Mouse (Mus musculus): ENCODE data around the gene Babam2.

The Babam2 gene

DNA sequence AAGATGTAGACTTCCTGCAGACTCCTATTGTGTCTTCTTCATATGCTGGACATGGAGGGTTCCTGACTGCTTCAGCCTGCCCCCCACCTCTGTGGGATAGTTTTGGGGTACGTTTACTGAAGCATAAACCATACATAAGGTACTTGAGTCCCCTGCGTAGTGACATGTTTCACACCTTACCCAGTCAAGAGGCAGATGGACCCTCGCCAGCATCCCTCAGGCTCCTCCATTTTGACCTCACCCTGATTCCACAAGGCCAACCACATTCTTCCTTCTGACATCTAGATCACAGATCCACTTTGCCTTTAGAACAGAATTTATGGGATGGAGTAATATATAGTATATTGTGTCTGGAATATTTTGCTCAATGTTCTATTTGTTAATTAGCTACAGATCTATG is 429.7 kb downstream of the Babam2 start:
- DNase-seq (ENCODE audit: low spot score in 2 of 2), result no peak

DNA sequence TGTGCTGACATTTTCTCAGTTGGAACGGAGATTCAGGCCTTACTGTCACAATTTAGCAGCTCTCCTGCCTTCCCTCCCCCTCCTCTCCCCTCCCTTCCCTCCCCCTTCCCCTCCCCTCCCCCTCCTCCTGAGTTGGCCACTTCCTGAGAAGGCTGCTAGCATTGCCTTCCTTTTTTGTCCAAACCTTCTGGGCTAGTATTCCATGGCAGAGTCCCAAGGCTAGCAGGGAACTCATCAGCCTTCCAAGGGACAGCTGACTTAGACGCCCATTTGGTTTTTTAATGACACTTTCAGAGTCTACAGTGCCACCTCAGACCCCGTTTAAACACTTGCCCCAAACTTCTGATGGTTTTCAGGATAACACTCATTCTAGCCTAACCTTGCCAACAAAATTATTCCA is 430.4 kb downstream of the Babam2 start:
- DNase-seq (ENCODE audit: low spot score in 2 of 2), result no peak

DNA sequence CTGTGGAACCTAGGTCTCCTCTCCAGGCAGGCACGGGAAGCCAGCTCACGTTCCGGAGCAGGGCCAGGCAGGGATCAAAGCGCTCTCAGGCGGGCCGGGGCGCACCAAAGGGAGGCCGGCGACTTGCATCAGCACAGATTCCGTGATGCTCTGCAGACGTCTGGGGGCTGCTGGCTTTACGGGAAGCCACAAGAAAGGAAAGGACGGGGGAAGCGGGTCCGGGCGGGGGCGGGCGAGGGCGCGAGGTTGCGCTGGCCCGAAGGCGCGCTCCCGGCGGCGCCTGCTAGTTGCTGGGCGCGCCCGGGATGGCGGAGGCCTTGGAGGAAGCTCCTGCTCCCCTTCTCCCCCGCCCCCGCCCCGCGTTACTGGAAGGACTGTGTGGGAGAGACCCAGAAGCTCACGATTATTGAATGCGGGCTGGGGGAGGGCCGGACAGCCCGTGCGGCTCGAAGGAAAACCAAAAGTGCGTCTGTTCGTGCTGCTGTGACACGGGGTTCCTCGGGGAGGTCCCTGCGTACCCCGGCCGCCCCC is 435.6 kb downstream of the Babam2 start:
- DNase-seq (ENCODE audit: low spot score in 2 of 2), result peak; percentile 54 to 57

DNA sequence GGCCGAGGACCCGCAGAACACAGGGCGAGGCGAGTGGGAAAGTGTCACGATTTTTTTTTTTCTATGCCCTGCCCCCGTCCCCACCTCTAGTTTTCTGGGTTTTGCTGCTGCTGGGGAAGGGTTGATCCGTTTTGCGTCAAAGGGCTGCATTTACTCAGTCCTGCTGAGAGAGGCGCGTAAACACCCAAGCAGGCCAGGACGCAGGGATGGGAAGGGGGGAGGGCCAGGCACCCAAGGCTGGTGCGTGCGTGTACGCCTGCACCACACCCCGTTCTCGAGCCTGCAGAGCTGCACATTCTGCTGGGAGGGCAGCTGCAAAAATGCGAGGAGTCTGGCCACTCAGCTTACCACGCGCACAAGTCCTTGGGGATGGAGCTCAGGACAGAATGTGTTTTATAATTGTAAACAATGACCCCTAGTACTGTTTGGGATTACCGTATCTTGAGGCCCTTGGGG is 436.1 kb downstream of the Babam2 start:
- DNase-seq (ENCODE audit: low spot score in 2 of 2), result peak; percentile 66 to 75

DNA sequence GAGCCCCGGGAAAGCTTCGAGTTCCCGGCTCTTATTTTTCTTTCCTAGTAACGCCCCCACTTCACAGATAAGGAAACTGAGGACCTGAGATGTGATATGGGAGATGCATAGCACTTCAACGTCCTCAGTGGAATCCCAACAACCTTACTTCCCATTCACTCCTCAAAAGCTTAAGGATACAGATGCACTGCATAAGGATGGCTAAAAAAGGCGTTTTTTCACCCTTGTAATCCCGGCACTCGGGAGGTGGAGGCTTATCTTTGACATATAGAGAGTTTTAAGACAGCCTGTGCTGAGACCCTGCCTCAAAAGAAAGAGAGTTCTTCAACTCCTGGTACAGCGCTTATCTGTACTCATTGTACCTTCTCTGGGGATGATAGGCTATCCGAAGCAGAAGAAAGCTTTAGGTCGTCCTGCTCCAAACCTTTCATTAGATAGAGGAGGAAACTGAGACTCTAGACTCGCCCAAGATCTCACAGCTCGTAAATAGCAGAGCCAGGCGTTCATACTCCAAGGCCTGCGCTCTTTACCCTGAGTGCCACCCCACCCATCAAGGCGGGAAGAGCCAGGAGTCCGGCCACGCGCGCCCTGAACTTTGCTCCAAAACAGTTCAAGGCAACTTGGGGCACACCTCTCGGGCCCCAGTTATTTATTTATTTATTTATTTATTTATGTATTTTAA is 436.7 kb downstream of the Babam2 start:
- DNase-seq (ENCODE audit: low spot score in 2 of 2), result peak in 1 of 2 experiments; percentile 27

Data from frontal cortex, postnatal 10 days (tissue).